Mouse (Mus musculus) thymus, adult 2 months (tissue): ENCODE results near the gene Tmem136. TPM values are rescaled to one million over a fixed set of nuclear protein-coding genes. Genes with fewer than 3 reads are reported as not detected.
A peak's percentile ranks its signal among the peaks of the same experiment; 100 is the strongest.

ENCODE experiments used
- DNase-seq: peaks from one replicate; pipeline ENCODE4 v3.0.0; 2021
- H3K27ac ChIP-seq: fragments of 200-500 bp; 2 replicates; pipeline ENCODE4 v1.5.1; 2012; ENCODE audit warnings: low read length, control low read depth; ENCODE audit not compliant: control insufficient read depth, insufficient read depth
- H3K27me3 ChIP-seq: fragments of 200-500 bp; 2 replicates; pipeline ENCODE4 v1.6.1; 2012; ENCODE audit warnings: mild to moderate bottlenecking, low read length, moderate library complexity, mixed read lengths; ENCODE audit not compliant: control insufficient read depth, insufficient read depth
- H3K36me3 ChIP-seq: fragments of 200-500 bp; 2 replicates; pipeline ENCODE4 v1.6.1; 2012; ENCODE audit warnings: mild to moderate bottlenecking, low read length, moderate library complexity; ENCODE audit not compliant: control insufficient read depth, insufficient read depth
- H3K4me1 ChIP-seq: fragments of 200-500 bp; replicated peaks from 2 replicates; pipeline ENCODE4 v1.6.1; 2012; ENCODE audit warnings: low read length; ENCODE audit not compliant: control insufficient read depth, insufficient read depth
- H3K4me3 ChIP-seq: fragments of 200-500 bp; 2 replicates; pipeline ENCODE4 v1.5.1; 2012; ENCODE audit warnings: mild to moderate bottlenecking, low read length, control low read depth, moderate library complexity; ENCODE audit not compliant: control insufficient read depth, insufficient read depth
- CTCF ChIP-seq: fragments of 200-500 bp; IDR thresholded peaks from 2 replicates; pipeline ENCODE4 v1.5.1; 2012; ENCODE audit warnings: mild to moderate bottlenecking, control low read depth, low read length, moderate library complexity, borderline replicate concordance; ENCODE audit not compliant: control insufficient read depth, poor library complexity, insufficient read depth; ENCODE audit errors: extremely low read depth
- POLR2A ChIP-seq: fragments of 200-500 bp; IDR thresholded peaks from 2 replicates; pipeline ENCODE4 v1.6.1; 2012; ENCODE audit warnings: mild to moderate bottlenecking, low read length, control low read depth, moderate library complexity; ENCODE audit not compliant: control insufficient read depth, poor library complexity, insufficient read depth; ENCODE audit errors: extremely low read depth
- WGBS: fragments of 180-500 bp; shearing (Covaris S2); methylation state at CpG from one replicate; pipeline ENCODE4 v1.1.7; 2018; 5-methylcytosine and 5-hydroxymethylcytosine counted together
- polyA plus RNA-seq: library from polyadenylated mRNA; depleted of rRNA; stranded (reverse); fragments of >200 nt; gene quantifications from 2 replicates; pipeline ENCODE4 v1.2.3, GENCODE M21; 2012; rRNA removed

Gene Tmem136
- 0.19 and 0.59 TPM in 2 replicates for polyA plus RNA-seq

GRCm38 (mm10) chr9:43116134-43116996, at the start of gene Tmem136:
Gene Tmem136, minus strand, starts transcription at chr9:43116570.
- H3K4me1 ChIP-seq: no peaks in the 10 kb centered on the region
- TF ChIP-seq POLR2A (no peak), CTCF (no peak)
- no peaks in the 10 kb centered on the region; the same call in 1 of the 2 replicates for H3K27me3 ChIP-seq
- H3K36me3 ChIP-seq: no peaks in the 10 kb centered on the region
- peak within 1 kb of the TSS; percentile 10 for H3K4me3 ChIP-seq
- 9% methylated on average over 55 of the region's 55 CpGs for WGBS
- DNase-seq: peak; percentile 21
- no peak within 1 kb of the TSS for H3K27ac ChIP-seq

GRCm38 (mm10) chr9:43155960-43156359, 39.6 kb upstream of the Tmem136 start:
- Histone ChIP-seq H3K4me3 (no peak overlapping the region), H3K27me3 (no peaks in the 10 kb centered on the region), H3K36me3 (no peaks in the 10 kb centered on the region), H3K27ac (no peak overlapping the region), H3K4me1 (no peaks in the 10 kb centered on the region)
- 18% methylated on average over 6 of the region's 6 CpGs for WGBS
- TF ChIP-seq CTCF (no peak), POLR2A (no peak)
- no peak for DNase-seq

GRCm38 (mm10) chr9:43151779-43152178, 35.4 kb upstream of the Tmem136 start:
- TF ChIP-seq POLR2A (no peak), CTCF (no peak)
- H3K36me3 ChIP-seq: no peaks in the 10 kb centered on the region
- no peaks in the 10 kb centered on the region for H3K27me3 ChIP-seq
- H3K4me1 ChIP-seq: no peaks in the 10 kb centered on the region
- H3K27ac ChIP-seq: no peak overlapping the region
- 81% methylated on average over 6 of the region's 6 CpGs for WGBS
- no peak for DNase-seq
- no peak overlapping the region for H3K4me3 ChIP-seq

- no peaks in the 10 kb centered on the region for H3K4me1 ChIP-seq
- TF ChIP-seq POLR2A (no peak), CTCF (no peak)
- H3K27ac ChIP-seq: no peak overlapping the region
- 80% methylated on average over 9 of the region's 9 CpGs for WGBS
- no peak for DNase-seq
- no peaks in the 10 kb centered on the region for H3K27me3 ChIP-seq
- no peaks in the 10 kb centered on the region for H3K36me3 ChIP-seq
- H3K4me3 ChIP-seq: no peak overlapping the region
Observed at GRCm38 (mm10) chr9:43150957-43151356, 34.6 kb upstream of the Tmem136 start.

- 38% methylated on average over 10 of the region's 10 CpGs for WGBS
- no peak overlapping the region for H3K27ac ChIP-seq
- H3K36me3 ChIP-seq: no peaks in the 10 kb centered on the region
- DNase-seq: no peak
- TF ChIP-seq POLR2A: no peak
- no peaks in the 10 kb centered on the region for H3K4me1 ChIP-seq
- no peaks in the 10 kb centered on the region for H3K27me3 ChIP-seq
- no peak overlapping the region for H3K4me3 ChIP-seq
Observed at GRCm38 (mm10) chr9:43150075-43150474, 33.7 kb upstream of the Tmem136 start.

GRCm38 (mm10) chr9:43149498-43149897, 33.1 kb upstream of the Tmem136 start:
- Histone ChIP-seq H3K4me1 (no peaks in the 10 kb centered on the region), H3K4me3 (no peak overlapping the region), H3K27ac (no peak overlapping the region), H3K36me3 (no peaks in the 10 kb centered on the region), H3K27me3 (no peaks in the 10 kb centered on the region)
- TF ChIP-seq POLR2A: no peak
- TF ChIP-seq CTCF: no peak
- DNase-seq: no peak
- 57% methylated on average over 3 of the region's 3 CpGs for WGBS
